Mouse (Mus musculus): ENCODE results near the gene Cyp4f39.
"Not testable (repeated sequence)": the region's sequence is repeated elsewhere in the genome, so short reads cannot be mapped to it uniquely, and the experiment has no call there.

Cyp4f39 gene

DNA sequence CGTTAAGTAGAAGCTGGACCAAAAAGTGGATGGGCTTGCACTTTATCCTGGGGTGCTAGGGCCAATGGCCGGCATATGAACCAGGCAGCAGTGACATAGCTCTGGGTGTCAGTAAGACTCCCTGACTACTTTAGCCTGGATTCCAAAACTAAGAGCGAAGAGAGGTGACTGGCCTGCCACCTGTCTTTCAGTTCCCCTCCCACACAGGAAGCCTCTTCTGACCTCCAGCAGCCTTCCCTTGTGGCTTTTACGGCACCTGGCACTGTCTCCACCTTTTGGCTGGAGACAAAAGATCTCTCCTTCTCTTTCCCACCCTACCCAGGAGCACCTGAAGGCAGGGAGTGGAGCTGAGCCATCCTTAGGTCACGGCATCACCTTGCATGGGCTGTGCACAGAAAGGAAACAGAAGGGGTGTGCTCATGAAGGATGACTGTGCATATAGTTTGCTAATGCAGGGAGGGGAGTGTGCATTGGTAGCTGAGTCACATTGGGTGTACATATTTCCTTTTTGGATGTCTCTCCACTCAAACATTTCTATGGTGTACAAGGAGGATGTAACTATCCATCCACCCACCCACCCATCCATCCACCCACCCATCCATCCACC lies 22.5 kb downstream of the Cyp4f39 start:
- DNase-seq (ENCODE audit: low spot score): no peak

GRCm38 (mm10) chr17:32477204-32477603 lies 24.7 kb downstream of the Cyp4f39 start:
- DNase-seq (ENCODE audit: low spot score): no peak

DNA sequence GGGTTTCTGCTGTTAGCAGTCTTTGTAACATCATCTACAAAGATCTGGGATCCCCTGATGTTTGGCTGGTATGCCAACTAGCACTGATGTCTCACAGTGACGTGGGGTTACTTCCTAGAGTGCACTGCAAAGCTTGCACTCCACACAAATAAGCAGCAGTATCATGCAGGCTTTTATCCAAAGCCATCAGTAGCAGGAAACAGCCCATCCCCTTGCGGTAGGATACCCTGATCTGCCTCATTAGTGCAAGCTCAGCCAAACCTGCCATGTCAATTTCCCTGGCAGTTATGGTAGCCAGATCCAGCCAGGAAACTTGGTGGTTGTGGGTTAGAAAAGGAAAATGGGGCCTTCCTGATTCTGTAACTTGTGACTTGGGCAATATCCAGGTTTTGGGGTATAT lies 26.2 kb downstream of the Cyp4f39 start:
- DNase-seq (ENCODE audit: low spot score): no peak

DNA sequence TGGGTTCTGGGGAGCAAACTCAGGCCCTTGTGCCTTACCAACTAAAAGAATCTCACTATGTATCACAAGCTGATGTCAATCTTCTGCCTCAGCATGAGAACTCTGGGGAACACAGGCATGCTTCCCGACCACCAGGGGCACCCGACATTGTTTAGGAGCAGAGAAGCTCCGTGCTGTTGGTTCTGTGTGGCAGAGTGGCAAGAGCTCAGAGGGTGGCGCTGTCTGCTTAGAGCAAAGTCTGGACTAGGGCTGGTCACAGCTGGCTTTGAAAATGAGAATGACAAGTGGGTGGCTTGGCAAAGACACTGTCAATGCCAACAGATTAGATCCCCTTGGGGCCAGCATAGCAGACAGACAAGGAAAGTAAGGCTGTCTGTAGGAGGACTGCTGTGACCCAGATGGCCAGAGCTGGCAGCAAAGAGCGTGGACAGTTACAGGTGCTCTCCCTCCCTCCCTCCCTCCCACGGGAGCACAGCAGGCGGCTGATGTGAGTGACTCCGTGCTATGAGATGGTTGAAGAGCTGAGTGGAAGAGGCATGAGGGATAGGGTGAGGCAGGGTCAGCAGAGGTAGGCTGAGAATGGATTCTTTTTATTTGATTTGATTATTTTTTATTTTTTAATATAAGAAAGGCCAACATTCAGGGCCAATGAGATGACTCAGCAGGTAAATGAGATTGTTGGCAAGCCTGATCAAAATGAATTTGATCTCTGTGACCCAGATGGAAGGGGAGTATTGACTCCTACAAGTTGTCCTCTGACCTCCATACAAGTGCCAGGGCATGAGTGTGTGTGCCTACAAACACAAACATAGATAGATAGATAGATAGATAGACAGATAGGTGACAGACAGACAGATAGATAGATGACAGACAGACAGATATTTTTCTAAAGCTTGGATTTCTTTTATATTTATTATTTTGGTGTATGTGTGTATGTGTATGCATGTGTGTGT lies 27.3 kb downstream of the Cyp4f39 start:
- no peak for DNase-seq (ENCODE audit: low spot score)

- no peak for DNase-seq (ENCODE audit: low spot score)
Observed at GRCm38 (mm10) chr17:32481766-32482165, 29.2 kb downstream of the Cyp4f39 start.

- no peak for DNase-seq (ENCODE audit: low spot score)
Observed at GRCm38 (mm10) chr17:32483200-32483599, 30.7 kb downstream of the Cyp4f39 start.

- DNase-seq (ENCODE audit: low spot score): no peak
Observed at GRCm38 (mm10) chr17:32492349-32492980, 39.9 kb downstream of the Cyp4f39 start.

- DNase-seq (ENCODE audit: low spot score): peak; percentile 72
Observed at GRCm38 (mm10) chr17:32494601-32495000, 42.1 kb downstream of the Cyp4f39 start.

GRCm38 (mm10) chr17:32500511-32500910 lies 48.0 kb downstream of the Cyp4f39 start:
- DNase-seq (ENCODE audit: low spot score): not testable (repeated sequence)

DNA sequence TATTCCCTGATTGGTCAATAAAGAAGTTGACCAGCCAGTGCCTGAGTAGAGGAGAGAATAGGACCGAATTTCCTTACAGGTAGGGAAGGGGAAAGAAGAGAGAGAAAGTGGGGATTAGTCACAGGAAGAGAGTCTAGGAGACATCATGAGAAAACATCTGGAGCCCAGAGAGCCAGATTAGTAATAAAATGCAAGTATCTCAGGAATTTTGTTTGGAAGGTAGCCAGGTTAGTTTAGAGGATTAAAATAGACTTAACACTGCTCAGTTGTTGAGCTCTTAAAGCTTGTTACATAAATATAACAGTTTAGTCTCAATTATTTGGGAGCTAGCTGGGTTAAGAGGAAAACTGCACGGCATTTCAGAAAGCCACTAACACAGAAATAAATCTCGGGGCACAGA lies 48.5 kb downstream of the Cyp4f39 start:
- DNase-seq (ENCODE audit: low spot score): no peak

GRCm38 (mm10) chr17:32503111-32503510 lies 50.6 kb downstream of the Cyp4f39 start:
- no peak for DNase-seq (ENCODE audit: low spot score)

GRCm38 (mm10) chr17:32505851-32506728 lies 53.6 kb downstream of the Cyp4f39 start, which contains the start of gene Cyp4f17:
Gene Cyp4f17, plus strand, starts transcription at chr17:32506050.
- no peak for DNase-seq (ENCODE audit: low spot score)

DNA sequence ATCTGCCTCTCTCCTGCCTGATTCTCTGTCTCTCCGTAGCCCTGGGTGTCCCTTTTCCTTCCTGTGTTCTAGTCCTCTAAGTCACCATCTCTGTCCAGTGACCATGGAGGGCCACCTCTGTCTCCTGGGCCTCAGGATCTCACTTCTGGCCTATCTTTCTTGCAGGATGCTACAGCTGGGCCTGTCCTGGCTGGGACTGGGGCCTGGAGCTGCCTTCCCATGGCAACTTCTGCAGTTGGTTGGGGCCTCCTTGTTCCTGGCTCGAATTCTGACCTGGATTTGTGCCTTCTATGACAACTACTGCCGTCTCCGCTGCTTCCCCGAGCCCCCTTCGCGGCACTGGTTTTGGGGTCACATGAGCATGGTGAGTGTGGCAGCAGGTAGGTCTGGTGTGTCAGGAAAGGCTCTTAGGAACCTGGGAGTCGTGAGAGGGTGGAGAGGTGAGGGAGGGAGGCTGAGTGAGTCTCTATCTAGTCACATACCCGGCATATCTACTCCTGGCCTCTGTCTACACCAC lies 54.3 kb downstream of the Cyp4f39 start:
- no peak for DNase-seq (ENCODE audit: low spot score)

DNA sequence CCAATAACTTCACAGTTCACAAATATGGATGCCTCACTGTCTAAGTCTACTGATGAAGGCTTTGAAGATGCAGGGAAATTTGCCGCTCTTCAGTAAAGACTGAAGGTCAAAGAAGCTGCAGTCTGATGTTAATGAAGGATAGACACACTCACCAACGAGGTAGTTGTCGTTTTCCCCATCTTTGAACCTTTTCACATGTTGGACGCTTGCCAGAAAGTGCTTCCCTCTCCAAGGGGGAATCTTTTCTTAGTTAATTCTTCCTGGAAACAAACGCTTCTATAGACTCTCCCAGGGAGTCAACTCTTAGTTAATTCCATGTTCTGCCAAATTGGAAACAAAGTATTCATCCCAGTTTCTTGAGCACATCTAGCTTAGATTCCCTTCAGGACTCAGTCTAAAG lies 63.6 kb downstream of the Cyp4f39 start:
- no peak for DNase-seq (ENCODE audit: low spot score)

DNA sequence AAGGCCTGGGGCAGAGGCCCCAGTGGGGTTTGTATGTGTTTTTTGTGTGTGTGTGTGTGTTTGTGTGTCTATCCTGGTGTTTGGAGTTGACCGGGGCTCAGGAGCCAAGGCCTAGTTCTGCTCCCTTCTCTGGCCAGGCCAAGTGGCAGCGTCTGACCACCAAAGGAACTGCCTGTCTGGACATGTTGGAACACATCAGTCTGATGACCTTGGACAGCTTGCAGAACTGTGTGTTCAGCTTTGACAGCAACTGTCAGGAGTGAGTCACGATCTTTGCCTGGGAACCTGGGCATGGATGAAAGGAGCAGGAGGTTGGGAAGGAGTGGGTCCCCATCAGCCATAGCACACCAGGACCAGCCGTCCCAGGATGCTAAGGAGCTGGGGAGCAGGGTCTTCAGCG lies 69.5 kb downstream of the Cyp4f39 start:
- DNase-seq (ENCODE audit: low spot score): no peak

DNA sequence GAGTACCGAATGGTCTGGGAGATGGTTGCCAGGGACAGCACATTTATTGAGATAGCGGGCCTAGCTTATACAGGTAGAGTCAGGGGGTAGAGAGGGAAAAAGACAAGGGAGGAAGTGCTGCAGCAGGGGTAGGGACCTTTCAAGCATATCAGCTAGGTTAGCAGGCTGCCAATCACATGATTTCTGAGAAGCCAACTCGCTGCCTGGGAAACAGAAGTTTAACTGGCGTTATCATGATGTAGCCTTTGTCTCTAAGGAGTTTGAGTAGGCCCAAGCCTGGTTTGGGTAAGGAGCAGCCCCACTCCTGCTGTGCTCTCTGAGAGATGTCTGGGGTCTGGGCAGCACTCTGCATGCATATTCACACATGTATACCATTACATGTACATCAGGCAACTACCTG lies 69.9 kb downstream of the Cyp4f39 start:
- DNase-seq (ENCODE audit: low spot score): no peak

GRCm38 (mm10) chr17:32522816-32523215 lies 70.3 kb downstream of the Cyp4f39 start:
- DNase-seq (ENCODE audit: low spot score): no peak

DNA sequence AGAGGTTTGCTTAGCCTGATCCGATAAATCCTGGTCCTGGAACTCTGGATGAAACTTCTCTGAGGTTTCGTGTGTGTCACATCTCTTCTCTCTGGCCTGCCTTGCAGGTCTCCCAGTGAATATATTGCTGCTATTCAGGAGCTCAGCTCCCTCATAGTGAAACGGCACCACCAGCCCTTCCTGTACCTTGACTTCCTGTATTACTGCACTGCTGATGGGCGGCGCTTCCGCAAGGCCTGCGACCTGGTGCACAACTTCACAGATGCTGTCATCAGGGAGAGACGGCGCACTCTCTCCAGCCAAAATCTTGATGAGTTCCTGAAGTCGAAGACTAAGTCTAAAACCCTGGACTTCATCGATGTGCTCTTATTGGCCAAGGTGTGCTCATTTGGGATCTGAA lies 71.4 kb downstream of the Cyp4f39 start:
- DNase-seq (ENCODE audit: low spot score): no peak

- not testable (repeated sequence) for DNase-seq (ENCODE audit: low spot score)
Observed at GRCm38 (mm10) chr17:32526341-32526740, 73.8 kb downstream of the Cyp4f39 start.

DNA sequence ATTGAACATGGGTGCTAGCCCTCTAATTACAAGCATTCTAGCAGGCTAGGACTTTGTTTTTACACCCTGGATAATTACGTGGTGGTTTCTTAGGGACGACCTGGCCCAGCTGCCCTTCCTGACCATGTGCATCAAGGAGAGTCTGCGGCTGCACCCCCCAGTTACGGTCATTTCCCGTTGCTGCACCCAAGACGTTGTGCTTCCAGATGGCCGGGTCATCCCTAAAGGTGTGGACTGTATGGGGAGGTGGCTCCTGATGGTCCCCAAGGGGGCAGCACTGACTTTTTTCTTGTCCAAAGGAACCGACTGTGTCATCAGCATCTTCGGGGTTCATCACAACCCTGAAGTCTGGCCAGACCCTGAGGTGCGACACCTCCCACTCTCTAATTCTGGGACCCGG lies 75.2 kb downstream of the Cyp4f39 start:
- DNase-seq (ENCODE audit: low spot score): no peak
